Mouse (Mus musculus): ENCODE results near the gene Clca3b. TPM values are rescaled to one million over a fixed set of nuclear protein-coding genes. Genes with fewer than 3 reads are reported as not detected.

The Clca3b gene
- 0.08 TPM in 1 of 2 replicates, not detected in the other for polyA plus RNA-seq (2012; rRNA removed)

GRCm38 (mm10) chr3:144849014-144849556, at the start of gene Clca3b:
TSS of gene Clca3b (minus strand) at chr3:144849357.

GRCm38 (mm10) chr3:144819219-144819618, 29.9 kb downstream of the Clca3b start, which contains the start of gene Clca3a2:
TSS of gene Clca3a2 (minus strand) at chr3:144819494.

Other genes with a start within 250 kb of the Clca3b start
- gene Sh3glb1, start 129.0 kb downstream of the Clca3b start, polyA plus RNA-seq (2012; rRNA removed) = 5.0 and 9.2 TPM in 2 replicates
- gene Clca3a1, start 88.4 kb downstream of the Clca3b start, polyA plus RNA-seq (2012; rRNA removed) = 0.20 and 0.58 TPM in 2 replicates
- 0.51 and 0.68 TPM in 2 replicates for gene Clca3a2, start 29.9 kb downstream of the Clca3b start, polyA plus RNA-seq (2012; rRNA removed)
- gene Clca4b, start 83.2 kb upstream of the Clca3b start, polyA plus RNA-seq (2012; rRNA removed) = 0.03 TPM in 1 of 2 replicates, not detected in the other
- gene Clca4a, start 125.7 kb upstream of the Clca3b start, polyA plus RNA-seq (2012; rRNA removed) = 0.08 and 0.14 TPM in 2 replicates
- 47.6 and 66.5 TPM in 2 replicates for gene Clca1, start 183.4 kb upstream of the Clca3b start, polyA plus RNA-seq (2012; rRNA removed)